Mouse (Mus musculus): Measurements from ENCODE around the gene Foxe1.

DNA sequence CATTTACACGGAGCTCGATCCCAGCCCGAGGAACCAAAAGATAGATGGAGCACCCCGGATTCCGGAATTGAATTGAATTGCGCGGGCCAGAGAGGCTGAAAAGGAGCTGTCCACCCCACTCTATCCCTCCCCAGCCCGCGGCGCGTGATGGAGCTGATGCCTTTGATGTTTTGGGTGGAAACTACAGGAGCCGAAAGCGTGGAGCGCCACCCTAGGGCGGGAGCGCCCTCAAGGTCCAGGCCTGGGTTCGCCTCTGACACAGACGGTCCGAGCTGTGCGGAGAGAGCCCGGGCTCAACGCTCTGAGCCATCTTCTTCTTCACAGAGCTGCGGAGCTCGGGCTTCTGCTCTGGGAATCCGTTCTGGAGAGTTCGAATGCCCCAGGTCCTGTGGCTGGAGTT, 3.8 kb upstream of the Foxe1 start:
- TF ChIP-seq POLR2A (IDR thresholded peaks at IDR 0.05; ENCODE audit: control insufficient read depth, low read depth, low read length) (no peak), CTCF (IDR thresholded peaks at IDR 0.05; ENCODE audit: control insufficient read depth, insufficient read depth, insufficient replicate concordance, low read depth, low read length) (no peak)
